Mouse (Mus musculus): Measurements from ENCODE around the gene Serpinb1a.
A peak's percentile ranks its signal among the peaks of the same experiment; 100 is the strongest.

Serpinb1a gene

GRCm38 (mm10) chr13:32839314-32839713 lies 11.7 kb downstream of the Serpinb1a start:
- DNase-seq (ENCODE audit: low read depth, low spot score), result no peak

DNA sequence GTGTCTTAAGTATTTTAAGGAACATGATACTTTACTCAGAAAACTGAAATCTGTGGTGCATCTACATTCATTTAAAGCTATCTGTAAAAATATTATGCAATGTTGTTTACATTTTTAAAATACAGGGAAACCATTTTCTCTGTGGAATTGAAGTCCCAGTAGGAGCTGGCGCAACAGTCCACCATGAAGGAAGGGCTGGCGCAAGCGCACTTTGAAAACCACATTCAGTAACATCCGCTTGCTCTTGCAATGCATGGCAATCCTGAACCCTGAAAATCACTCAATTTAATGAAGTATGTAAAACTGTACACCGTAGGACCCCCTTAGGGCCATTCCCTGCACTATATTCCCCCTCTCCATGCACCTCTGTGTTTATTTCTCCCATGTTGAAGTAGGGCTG lies 16.5 kb downstream of the Serpinb1a start:
- DNase-seq (ENCODE audit: low read depth, low spot score), result no peak

DNA sequence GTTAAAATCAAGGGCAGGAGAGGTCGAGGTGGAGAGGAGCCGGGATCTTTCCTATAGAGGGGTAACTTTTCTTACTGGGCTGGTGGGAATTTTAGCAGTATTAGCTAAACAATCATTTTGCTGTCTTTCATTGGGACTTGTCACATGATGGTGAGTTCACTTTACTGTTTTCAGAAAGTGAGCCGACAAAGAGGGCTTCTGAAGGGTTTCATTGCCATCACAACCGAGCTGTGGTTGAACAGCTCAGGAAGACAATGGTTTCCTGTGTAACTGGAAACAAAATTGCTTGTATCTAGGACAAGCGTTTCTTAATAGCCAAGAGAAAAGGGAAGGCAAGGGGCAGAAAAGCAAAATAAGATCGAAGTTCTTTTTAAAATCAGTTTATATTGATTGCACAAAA lies 17.7 kb downstream of the Serpinb1a start:
- DNase-seq (ENCODE audit: low read depth, low spot score), result no peak

DNA sequence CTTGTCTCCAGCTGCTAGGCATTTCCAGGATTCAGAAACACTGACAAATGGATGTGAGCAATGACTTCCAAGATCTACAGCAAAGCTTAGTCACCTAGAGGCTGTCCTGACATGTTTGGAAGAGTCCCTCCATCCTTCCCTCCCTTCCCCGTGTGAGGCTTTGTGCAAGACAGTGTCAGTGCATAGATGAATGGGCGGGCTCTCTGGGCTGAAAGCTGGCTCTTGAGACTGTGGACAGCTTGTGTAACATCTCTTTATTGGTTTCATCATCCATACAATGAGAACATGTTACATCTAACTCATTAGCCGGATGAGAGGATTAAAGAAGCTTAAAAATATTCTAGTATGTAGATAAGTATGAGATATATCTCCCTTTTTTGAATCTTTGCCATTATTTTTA lies 18.2 kb downstream of the Serpinb1a start:
- DNase-seq (ENCODE audit: low read depth, low spot score), result no peak

GRCm38 (mm10) chr13:32831505-32832273 lies 19.3 kb downstream of the Serpinb1a start:
- DNase-seq (ENCODE audit: low read depth, low spot score), result no peak

DNA sequence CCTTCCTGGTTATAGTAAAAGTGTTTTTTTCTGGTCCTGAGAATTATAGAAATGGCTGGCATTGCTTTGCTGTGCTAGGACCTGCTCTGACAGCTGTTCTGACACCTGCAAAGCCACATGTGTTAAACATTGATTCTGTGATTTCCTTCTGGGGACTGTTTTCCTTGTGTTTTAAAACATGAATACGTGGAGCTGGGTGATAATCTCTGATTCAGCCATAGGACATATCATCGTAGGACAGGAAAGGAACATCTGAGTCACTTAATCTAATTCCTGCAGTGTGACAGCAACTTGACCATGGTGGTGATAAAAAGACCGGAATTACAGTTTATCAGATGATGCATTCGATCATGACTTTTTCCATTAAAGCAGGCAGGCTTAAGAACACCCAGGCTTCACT lies 22.1 kb downstream of the Serpinb1a start:
- no peak for DNase-seq (ENCODE audit: low read depth, low spot score)

GRCm38 (mm10) chr13:32827951-32828350 lies 23.0 kb downstream of the Serpinb1a start:
- peak; percentile 70 for DNase-seq (ENCODE audit: low read depth, low spot score)

DNA sequence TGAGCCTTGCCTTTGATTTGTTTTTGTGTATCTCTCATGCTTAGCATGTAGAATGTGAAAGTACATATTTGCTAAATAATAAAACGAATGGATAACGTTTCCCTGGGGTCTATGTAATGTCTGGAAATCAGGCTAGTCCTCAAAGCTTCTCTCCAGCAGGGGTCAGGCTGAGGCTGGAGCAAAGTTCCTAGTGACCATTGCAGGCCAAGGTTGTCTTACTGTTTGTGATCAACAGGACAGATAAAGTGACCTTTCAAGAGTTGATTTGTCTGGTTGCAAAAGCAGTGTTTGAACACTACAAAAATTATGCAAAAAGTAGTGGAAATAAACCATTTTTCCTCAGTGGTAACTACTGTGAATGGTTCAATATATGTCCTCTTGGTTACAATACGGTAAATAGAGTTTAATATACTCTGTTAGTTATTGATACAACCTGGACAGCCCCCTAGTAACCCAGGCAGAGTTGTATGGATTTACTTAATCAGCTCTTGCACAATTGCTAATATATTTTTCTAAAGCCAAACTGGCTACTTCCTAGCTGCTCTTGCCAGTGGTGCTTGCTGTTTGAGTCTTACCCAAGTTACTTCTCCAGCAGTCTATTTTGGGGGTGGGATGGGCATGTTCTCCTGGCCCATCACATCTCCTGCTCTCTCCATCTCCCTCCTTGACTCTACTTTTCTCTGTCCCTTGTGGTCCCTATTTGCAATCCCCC lies 23.7 kb downstream of the Serpinb1a start:
- DNase-seq (ENCODE audit: low read depth, low spot score), result no peak

- DNase-seq (ENCODE audit: low read depth, low spot score), result no peak
These were observed 25.4 kb downstream of the Serpinb1a start for GRCm38 (mm10) chr13:32825546-32825945.

DNA sequence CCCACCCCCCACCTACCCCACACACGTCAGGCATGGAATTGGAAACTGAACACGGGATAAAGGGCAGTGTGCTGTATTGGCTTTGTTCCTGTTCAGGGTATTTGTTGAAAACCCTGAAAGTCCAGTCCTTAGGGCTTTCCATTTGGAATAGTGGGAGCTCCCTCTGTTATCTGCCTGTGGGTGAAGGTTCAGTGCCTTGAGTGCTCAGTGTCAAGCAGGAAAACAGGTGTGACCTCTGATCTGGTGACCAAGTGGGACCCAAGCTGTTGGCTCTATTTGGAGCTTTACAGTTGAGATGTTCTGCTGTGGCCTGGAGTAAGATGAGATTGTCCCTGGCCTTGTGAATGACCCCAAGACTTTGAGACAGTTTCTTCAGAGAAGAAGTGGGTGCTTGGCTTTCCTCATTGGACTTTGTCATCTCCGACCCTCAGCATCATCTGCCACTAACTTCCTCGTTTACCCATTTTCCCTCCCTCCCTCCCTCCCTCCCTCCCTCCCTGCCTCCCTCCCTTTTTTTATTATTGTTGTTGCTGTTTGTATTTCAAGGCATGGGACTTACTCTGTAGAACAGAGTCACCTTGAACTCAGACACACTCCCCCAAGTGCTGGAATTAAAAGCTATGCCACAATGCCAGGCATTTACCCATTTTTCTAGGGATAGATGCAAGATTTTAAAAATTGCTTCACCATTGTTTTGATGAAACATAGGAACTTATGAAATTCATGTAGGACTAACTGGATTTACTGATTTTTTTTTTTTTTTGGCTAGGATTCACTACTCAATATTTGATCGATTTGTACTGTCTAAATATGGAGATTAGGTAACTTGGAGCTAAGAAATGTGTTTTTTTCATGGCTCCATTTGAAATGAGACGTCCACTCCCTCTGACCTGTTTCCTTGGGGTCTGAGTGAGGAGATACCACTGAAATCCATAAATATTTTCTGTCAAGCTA lies 26.3 kb downstream of the Serpinb1a start:
- DNase-seq (ENCODE audit: low read depth, low spot score), result no peak

- peak; percentile 86 for DNase-seq (ENCODE audit: low read depth, low spot score)
These were observed 27.9 kb downstream of the Serpinb1a start for GRCm38 (mm10) chr13:32823126-32823525.

- no peak for DNase-seq (ENCODE audit: low read depth, low spot score)
These were observed 29.3 kb downstream of the Serpinb1a start for GRCm38 (mm10) chr13:32821671-32822070.

- DNase-seq (ENCODE audit: low read depth, low spot score), result no peak
These were observed 31.1 kb downstream of the Serpinb1a start for GRCm38 (mm10) chr13:32819926-32820325.

DNA sequence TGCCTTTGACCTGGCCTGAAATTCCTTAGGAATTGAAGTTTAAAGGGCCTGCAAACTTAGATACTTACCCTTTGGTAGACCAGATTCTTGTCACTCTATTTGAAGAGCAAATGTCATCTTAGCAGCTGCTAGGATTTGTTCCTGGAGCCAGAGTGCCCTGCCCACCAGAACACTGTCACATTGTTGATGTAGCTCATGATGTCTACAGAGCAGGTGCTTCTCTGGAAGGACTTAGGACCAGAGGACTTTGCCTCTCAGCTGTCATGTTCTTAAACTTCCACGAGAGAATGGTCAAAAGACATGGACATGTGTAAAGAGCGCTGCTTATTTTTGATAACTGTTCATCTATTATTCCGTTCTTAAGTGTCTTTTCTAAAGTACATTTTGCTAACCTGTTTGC lies 31.7 kb downstream of the Serpinb1a start:
- no peak for DNase-seq (ENCODE audit: low read depth, low spot score)

DNA sequence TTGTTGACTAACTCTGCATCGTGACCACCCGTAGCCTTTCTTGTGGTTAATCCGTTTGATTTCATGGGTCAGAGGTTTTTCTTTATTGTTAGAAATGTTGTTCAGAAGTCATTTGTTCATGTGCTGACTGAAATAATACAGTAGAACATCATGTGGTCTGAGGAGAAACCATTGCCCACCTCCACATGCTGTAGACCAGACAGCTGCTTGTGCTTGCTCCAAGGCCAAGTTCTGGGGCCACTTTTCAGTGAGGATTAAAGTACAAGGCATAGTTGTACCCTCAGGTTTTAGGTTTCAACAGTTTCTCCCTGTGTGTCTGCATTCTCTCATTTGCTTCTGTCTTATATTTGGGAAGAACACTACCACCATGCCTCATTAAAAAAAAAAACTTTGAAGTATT lies 43.4 kb downstream of the Serpinb1a start:
- no peak for DNase-seq (ENCODE audit: low read depth, low spot score)

- DNase-seq (ENCODE audit: low read depth, low spot score), result peak; percentile 89
These were observed 44.2 kb downstream of the Serpinb1a start for GRCm38 (mm10) chr13:32806820-32807219.

DNA sequence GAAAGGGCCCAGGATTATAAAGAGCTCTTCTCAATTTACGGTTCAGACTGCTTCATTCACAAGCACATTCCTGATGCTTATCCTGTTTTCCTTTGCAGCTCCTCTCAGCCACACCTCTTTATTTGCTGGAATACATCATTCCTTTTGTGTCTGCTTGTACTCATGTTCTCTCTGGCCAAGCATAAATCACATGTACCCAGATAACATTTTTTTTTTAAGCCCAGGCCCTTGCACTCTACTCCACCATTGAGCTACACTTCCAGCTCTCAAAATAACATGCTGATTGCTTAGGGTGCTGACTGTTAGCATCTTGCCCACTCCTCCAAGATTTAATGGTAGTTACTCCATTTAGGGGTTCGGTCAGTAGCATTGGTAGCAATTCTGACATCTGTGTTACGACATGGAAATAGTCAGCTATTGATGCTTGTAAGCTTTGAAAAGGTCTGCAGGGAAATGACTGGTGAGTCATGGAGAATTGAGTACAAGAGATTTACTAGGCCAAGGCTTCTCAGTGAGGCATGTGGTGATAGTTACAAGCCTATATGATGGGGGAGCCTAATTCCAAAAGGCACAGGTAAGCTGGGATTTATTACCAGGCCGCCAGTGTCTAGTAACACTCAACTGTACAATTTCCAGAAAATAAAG lies 47.2 kb downstream of the Serpinb1a start:
- no peak for DNase-seq (ENCODE audit: low read depth, low spot score)

DNA sequence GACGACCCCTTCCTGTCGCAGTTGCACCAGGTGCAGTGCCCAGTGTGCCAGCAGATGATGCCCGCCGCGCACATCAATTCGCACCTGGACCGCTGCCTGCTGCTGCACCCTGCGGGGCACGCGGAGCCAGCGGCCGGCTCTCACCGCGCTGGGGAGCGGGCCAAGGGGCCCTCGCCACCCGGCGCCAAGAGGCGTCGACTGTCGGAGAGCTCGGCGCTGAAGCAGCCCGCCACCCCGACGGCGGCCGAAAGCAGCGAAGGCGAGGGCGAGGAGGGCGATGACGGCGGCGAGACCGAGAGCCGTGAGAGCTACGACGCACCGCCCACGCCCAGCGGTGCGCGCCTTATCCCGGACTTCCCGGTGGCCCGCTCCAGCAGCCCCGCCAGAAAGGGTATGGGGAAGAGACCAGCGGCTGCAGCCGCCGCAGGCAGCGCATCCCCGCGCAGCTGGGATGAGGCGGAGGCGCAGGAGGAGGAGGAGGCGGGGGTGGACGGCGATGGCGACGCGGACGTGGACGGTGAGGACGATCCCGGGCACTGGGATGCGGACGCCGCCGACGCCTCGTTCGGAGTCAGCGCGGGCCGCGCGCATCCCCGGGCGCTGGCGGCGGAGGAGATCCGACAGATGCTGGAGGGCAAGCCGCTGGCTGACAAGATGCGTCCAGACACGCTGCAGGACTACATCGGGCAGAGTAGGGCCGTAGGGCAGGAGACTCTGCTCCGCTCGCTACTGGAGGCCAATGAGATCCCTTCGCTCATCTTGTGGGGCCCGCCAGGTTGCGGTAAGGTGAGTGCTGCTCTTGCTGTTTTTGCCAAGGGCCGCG lies 48.5 kb downstream of the Serpinb1a start, which contains the start of gene D930007J09Rik:
Gene D930007J09Rik (minus strand): TSS at position 591 of the 823 bp plus-strand sequence.
- peak; percentile 65 for DNase-seq (ENCODE audit: low read depth, low spot score)

- DNase-seq (ENCODE audit: low read depth, low spot score), result peak; percentile 100
These were observed 49.2 kb downstream of the Serpinb1a start, which contains the start of gene Wrnip1 for GRCm38 (mm10) chr13:32801693-32802221. Gene Wrnip1 (plus strand): TSS chr13:32802038.

GRCm38 (mm10) chr13:32800859-32801258 lies 50.1 kb downstream of the Serpinb1a start:
- peak; percentile 16 for DNase-seq (ENCODE audit: low read depth, low spot score)
